Mouse (Mus musculus) WW6 (cell line): Measurements from ENCODE around the gene Acaca.

Experiments
- DNase-seq: peaks from one replicate; pipeline ENCODE4 v3.0.0-alpha.2; 2013; ENCODE audit warnings: low read depth, low spot score

Acaca gene

GRCm38 (mm10) chr11:84128943-84129798 is at the start of gene Acaca, which contains the start of gene Tada2a:
Gene Acaca (plus strand): TSS chr11:84129672.
Gene Tada2a (minus strand): TSS chr11:84129600.
- DNase-seq: peak; percentile 82

GRCm38 (mm10) chr11:84079887-84080286 is 49.6 kb upstream of the Acaca start:
- no peak for DNase-seq

DNA sequence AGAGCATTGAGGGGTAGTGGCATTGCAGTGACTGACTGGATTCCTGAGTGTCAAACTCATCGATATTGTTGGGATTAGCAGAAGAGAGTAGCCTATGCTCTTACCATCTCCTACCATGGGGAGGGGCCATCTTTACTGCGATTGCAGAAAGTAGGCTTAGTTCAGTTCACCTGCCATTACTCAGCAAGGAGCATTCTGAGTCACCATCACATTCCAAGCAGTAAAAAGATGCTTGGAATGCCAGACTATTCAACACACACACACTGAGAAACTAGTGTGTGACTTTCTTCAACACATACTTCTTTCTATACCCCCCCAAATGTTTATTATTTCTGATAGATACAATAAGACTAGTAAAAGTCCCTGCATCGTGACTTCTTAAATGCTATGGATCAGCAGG is 49.1 kb upstream of the Acaca start:
- DNase-seq: no peak

GRCm38 (mm10) chr11:84081901-84082300 is 47.6 kb upstream of the Acaca start:
- no peak for DNase-seq

DNA sequence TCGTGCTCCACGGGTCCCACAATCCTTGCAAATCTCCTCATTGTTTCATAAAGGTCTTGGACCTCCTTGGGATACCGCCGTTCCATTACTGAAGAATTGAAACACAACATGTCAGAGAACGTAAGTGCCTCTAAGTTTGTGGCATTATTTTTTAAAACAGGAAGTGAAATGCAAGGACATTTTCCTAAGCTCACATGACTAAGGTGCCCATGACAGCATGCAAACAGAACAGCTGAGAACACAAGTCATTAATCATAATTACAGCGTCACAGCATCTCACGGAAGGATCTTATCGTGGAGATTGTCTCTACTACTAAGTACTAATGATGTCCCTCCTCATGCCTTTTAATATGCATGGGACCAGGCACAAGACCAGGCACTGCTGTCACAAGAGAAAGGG is 38.9 kb upstream of the Acaca start:
- no peak for DNase-seq

DNA sequence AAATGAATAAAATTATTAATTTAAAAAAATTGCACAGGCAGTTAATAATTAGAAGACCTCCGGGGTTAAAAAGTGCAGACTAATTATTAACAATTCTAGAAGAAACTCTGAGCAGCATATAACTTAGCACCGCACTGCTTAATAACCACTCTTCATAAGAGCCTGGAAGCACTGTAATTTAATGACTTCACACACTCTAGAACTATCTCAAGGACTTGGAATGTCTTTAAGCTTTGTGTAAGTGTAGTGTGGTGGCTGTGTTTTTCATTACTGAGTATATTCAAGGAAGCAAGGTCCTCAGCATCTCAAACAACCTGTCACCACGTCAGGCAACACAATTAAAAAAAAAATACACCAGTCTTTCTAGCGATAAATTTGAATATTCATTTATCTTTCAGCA is 34.4 kb upstream of the Acaca start:
- no peak for DNase-seq

GRCm38 (mm10) chr11:84097251-84097998 is 32.0 kb upstream of the Acaca start:
- no peak for DNase-seq

DNA sequence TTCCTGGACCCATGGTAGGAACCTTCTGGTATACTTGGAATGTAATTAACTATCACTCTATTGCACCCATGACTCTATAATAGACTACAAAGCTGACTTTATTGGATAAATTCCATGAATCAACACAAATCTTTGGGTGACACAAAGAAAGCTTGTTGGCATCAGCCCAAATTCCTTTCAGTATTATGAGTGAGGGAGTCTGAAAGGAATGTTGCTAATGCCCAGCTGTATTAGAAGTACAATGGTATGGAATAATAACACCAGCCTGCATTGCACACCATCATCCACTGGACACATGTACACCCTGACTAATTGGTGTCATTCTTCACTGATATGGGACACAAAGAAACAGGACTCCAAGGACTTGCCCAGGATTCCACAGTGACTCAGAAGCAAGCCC is 28.3 kb upstream of the Acaca start:
- no peak for DNase-seq

DNA sequence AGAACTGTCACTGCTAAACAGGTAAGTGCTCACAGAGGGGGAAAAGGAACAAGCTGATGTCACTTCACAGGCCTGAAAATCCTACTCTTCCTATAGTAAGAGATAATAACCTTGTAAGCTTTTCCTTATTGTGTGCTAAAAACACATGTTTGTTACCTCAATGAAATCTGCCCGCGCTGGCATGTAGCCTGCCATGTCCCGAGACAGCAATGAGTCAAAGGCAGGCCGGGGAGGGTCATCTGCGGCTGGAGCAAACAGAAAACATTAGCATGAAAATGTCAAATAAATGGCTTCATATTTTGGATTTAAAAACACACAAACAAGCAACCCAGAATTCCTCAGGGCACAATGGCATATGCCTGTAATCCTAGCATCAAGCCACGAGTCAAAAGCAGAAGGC is 25.4 kb upstream of the Acaca start:
- DNase-seq: no peak

GRCm38 (mm10) chr11:84107137-84107536 is 22.3 kb upstream of the Acaca start:
- no peak for DNase-seq

DNA sequence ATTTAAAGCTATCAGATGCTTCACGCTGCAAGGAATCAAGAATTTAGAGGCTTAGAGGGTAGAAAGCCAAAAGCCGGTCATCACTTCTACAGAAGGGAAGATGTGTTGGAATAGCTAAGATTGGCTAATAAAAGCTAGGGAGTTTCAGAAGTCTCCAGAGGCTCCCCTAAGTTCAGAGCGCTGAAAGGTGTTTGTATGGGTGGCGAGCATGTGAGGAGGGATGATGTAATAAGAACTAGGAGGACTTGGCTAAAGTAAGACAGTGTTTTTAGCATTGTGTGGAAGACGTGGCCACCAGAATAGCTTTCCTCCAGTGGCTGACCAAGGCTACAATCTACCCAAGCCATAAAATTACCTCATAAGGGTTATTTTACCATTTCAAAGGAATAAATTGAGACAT is 15.8 kb upstream of the Acaca start:
- DNase-seq: no peak

GRCm38 (mm10) chr11:84115646-84116045 is 13.8 kb upstream of the Acaca start:
- DNase-seq: no peak

- no peak for DNase-seq
Observed at GRCm38 (mm10) chr11:84116221-84116620, 13.3 kb upstream of the Acaca start.

- DNase-seq: no peak
Observed at GRCm38 (mm10) chr11:84117431-84117830, 12.0 kb upstream of the Acaca start.

GRCm38 (mm10) chr11:84121051-84121956 is 8.2 kb upstream of the Acaca start:
- DNase-seq: no peak

DNA sequence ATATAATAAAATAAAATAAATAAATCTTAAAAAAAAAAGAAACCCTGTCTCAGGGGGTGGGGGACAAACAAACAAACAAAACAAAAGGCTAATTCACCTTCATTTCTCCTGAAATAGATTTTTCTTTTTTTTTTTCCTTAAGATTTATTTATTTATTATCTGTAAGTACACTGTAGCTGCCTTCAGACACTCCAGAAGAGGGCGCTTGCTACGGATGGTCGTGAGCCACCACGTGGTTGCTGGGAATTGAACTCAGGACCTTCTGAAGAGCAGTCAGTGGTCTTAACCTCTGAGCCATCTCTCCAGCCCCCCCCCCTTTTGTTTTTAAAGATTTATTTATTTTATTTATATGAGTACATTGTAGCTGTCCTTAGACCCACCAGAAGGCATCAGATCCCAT is 1.5 kb upstream of the Acaca start:
- no peak for DNase-seq

DNA sequence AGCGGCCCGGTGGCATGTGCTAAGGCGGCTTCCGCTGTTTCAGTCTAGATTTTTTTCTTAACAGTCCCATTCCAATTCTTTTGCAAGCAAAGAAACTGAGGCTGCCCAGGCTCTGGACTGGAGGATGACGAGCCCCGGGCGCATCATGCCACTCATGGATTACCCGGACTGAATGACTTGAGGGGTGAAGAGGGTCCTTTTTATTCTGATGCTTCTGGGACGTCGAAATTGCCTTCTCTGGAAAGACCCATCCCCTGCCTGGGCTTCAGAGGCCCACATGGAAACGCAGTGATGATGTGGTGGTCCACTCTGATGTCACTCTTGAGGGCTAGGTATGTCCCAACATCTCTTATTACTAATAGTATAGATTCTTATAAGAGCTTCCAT is 320 bp downstream of the Acaca start:
- DNase-seq: no peak

- DNase-seq: no peak
Observed at GRCm38 (mm10) chr11:84134331-84134860, 4.9 kb downstream of the Acaca start.

DNA sequence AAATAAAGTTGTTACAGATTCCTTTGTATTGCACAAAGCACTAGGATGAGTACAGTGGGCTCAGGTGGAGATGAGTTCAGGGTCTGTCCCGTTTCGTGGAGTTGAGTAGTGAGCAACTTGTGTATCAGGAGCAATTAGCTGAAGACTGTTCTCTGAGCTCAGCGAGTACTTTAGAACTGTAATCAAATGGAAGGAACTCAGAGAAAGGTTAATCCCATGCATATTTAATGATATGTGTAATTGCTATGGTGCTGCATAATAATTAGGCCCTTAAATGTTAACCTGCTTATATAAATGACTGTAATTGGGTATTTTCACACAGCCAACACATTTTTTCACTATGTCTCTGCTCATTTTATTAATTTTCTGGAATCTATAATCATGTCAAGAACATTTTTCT is 7.0 kb downstream of the Acaca start:
- no peak for DNase-seq

- DNase-seq: peak; percentile 71
Observed at GRCm38 (mm10) chr11:84141752-84142151, 12.3 kb downstream of the Acaca start.

- DNase-seq: no peak
Observed at GRCm38 (mm10) chr11:84145201-84145798, 15.8 kb downstream of the Acaca start.
